Mouse (Mus musculus) adrenal gland, postnatal 10 days (tissue): ENCODE results near the gene 1520401A03Rik. TPM values are rescaled to one million over a fixed set of nuclear protein-coding genes. Genes with fewer than 3 reads are reported as not detected.

ENCODE experiments used
- DNase-seq: peaks from one replicate; pipeline ENCODE4 v3.0.0; 2021; ENCODE audit warnings: mixed read lengths
- total RNA-seq, 2 experiments: library from RNA; stranded (reverse); gene quantifications; 2 replicates each; pipeline ENCODE4 v1.2.3; 2021

1520401A03Rik gene
- total RNA-seq, 2 experiments from 2014 or later: 0.67 to 1.1 TPM

DNA sequence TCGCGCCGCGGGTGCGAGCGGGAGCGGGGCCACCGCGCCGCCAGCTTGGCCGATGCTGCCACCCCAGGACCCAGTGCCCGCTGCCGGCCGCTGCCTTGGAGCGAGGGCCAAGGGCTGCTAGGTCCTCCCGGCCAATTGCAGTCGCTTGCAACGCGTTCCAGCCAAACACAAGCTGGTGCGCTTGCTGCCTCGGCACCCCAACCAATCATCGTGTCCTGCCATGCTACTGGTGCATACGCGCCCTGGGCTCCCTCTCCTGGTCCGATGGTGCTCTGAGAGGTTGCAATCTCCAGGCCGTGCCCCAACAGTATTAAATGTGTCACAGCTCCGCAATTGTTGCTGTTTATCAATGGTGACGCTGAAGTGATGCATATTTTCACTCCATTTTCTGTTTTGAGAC lies 22.5 kb downstream of the 1520401A03Rik start:
- peak; percentile 95 for DNase-seq

DNA sequence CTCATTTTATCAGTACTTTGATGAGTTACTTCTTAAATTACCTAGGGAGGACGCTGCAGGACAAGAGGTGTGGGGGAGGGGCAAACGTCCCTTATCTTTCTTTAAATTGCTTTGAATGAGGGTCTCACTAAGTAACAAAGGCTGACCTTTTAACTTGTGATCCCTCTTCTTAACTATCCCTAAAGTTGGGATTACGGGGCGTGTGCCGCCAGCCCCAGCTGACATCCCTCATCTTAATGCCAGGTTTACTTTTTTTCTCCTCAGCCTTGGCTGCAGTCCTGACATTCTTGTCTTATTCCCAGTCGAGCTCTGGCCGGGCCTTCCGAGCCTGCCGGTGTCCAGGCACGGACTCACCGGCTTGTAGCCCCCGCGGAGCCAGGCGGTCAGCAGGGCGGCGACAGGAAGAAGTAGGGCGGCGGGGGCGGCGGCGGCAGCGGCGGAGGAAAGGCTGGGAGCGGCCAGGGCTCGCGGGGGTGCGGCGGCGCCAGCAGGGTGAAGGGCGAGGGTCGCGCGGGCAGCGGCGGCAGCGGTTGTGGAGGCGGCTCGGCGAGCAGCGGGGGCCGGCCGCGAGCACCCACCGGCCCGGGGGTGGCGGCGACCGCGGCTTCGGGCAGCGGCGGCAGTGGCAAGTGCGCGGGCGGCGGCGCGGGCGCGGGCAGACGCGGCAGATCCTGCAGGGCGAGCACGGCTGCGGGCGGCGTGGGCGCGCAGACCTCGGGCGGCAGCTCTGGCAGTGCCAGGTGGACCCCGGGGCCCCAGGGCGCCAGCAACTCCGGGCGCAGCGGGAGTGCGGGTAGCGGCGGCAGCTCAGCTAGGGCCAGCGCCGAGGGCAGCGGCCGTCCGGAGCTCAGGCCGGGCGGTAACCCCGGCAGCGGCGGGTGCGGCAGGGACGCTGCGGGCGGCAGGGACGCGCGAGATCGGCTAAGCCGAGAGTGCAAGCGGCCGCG lies 23.2 kb downstream of the 1520401A03Rik start:
- peak; percentile 61 for DNase-seq

DNA sequence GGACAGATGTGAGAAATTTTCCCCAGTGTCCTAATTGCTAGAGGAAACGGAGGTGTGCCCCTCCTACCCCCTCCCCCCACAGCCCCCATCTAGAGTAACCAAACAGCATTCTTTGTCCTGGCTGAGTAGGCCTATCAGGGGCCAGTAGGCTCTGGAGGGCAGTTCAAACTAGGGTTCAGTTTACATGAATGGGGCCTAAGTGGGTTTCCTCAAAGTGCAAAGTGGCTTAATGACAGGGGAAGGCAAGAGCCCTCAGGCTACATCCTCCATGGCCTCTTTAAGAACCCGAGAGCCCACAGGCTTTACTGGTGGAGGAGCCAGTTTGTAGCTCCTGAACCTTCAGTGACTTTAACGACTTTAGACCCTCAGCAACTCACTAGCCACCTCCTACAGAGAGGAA lies 26.8 kb downstream of the 1520401A03Rik start:
- DNase-seq: no peak

DNA sequence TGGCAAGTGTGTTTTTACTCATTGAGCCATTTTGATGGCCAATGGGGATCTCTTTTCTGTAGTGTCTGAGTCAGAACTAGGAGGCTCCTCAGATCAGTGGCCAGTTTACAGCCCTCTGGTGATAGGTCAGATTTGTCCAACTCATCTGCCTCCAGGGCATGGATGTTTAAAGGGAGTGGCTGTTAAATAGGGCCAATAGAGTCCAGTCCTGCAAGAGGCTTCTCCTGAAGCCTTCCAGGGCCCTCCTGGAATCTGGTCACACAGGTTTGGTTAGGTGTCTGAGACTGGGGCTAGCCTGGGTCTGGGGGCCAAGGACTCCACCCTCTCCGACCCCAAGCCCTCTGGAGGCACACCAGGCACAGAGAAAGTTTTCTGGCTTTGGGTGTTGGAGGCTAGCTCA lies 28.1 kb downstream of the 1520401A03Rik start:
- no peak for DNase-seq

DNA sequence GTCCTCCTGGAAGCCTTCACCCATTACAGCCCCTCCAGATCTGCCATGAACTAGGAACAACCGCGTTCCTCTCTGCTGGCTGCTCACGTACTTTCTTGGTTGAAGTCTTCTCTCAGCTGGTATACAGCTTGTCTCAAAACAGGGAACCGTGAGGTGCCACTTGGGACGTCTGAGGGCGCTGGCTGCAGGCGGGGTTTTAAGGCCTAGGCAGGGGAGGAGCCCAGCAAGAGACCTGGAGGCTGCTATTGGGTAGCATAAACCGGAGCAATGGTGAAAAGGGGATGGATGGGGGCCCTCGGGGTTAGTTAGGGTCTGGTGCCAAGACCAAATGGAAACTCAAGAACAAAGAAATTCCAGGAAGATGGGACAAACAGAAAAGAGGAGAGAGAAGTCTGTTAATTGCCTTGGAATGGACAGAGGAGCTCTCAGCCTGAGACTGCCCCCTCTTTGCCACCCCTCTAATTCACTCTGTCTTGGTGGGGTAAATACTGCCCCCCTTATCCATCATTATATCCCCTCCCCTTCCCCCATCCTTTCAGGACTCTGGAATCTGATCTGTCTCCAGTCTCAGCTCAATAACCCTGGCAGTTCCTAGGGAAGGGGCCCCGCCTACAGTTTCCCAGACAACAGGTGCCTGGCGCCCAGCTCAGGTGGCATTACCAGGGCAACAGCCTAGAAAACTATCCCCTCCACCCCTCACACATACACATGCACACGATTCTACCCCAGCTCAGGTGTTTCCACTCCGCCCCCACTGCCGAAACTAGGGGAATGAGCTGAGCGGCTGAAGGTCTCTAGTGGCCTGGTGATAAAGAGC lies 38.5 kb downstream of the 1520401A03Rik start, which contains the start of gene Cldn9:
Gene Cldn9 (minus strand): TSS at position 171 of the 817 bp plus-strand sequence.
- no peak for DNase-seq

DNA sequence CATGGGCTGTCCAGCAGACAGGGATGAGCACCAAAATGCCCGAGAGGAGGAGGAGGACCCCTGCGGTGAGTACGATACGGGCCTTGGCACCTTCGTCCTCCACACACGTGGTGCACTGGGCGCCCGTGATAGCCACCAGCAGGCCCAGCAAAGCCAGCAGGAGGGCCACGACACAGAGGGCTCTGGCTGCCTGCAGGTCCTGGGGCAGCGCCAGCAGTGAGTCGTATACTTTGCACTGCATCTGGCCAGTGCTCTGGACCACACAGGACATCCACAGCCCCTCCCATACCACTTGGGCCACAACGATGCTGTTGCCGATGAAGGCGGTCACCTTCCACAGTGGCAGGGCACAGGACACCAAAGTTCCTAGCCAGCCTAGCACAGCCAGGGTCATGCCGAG lies 39.4 kb downstream of the 1520401A03Rik start:
- DNase-seq: no peak

DNA sequence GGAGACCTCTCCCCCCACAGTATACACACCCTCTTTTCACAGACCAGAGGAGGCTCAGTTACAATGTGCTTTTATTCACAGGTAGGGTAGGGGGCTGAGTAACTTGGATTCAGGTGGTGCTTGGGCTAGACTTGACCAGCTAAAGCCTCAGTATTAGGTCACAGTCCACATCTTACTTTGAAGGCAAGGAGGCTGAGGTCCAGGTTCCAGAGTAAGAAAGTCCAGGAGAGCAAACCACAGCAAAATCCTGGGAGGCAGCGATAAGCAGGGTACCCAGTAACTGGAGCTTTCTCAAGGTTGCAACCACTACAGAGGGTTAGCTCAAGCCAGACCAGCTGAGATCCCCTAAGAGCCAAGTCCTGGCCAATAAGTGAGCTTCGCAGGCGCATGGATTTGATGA lies 40.1 kb downstream of the 1520401A03Rik start:
- DNase-seq: no peak

DNA sequence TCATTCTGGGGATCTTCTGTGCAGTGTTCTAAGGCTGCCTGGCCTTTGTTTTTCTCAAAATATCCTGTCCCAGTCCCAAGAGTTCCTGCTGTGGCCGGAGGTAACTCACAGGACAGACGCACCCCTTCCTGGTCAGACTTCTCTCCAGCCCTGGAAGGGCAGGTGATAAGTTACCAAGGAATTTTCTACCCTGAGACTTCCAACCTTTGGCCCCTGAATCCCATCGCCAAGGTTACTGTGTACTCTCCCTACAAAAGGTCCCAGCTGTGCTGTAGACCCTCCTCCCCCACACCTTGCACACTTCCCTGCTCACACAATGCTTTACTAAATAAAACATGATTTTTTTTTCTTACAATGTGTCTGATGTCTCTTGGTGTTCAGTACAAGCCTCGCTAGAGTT lies 40.5 kb downstream of the 1520401A03Rik start:
- no peak for DNase-seq

DNA sequence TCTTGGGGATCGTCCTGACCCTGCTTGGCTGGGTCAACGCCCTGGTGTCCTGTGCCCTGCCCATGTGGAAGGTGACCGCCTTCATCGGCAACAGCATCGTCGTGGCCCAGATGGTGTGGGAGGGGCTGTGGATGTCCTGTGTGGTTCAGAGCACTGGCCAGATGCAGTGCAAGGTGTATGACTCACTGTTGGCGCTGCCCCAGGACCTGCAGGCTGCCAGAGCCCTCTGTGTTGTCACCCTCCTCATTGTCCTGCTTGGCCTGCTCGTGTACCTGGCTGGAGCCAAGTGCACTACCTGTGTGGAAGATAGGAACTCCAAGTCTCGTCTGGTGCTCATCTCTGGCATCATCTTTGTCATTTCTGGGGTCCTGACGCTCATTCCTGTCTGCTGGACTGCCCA lies 41.5 kb downstream of the 1520401A03Rik start:
- DNase-seq: peak; percentile 55

DNA sequence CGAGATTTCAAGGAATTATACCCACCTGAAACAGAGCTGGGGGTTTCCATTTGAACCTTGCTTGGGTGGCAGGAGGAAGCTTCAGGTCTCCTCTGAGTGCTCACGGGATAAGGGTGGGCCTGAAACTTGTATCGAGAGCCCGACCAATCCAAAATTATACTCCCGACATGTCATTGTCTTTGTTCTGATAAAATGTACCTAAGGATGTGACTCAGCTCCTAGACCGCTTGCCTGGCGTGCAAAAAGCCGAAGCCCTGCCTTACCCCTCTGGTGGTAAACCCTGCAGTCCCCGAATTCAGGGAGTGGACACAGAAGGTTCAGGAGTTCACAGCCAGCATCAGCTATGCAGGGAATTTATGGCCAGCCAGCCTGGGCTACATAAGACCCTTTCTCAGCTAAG lies 42.2 kb downstream of the 1520401A03Rik start:
- no peak for DNase-seq

DNA sequence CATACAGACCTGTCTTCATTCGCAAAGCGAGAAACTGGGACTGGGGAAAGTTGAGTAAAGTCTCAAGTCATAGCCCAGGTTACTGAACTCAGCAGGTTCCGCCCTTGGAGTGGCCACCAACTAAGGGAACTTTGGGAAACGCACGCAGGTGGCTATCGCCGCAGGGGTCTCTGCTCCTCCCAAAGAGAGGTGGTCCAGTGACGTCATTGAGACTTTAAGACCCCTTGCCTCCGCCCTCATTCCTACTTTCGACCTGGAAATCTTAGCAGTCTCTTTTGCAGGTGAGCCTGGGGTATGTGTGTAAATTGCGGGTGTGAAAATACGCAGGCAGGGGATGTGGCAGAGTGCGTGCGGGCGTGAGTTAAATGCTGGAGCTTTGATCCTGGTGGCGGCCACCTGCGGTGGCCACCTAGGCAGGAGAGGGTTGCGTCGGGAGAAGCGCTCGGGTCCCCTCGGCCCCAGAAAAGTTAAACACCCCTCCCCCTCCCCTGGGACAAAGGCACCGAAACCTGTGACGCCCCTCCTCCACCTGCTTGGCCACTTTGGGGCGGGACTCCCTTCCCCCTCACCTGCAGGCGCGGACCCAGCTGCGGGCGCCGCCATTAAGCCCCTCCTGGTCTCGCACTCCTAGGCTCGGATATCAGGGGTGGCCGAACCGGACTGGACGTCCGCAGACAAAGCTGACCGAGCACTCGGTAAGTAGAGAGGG lies 43.3 kb downstream of the 1520401A03Rik start, which contains the start of gene Cldn6:
Gene Cldn6 (plus strand): TSS at position 123 of the 709 bp plus-strand sequence.
- no peak for DNase-seq

DNA sequence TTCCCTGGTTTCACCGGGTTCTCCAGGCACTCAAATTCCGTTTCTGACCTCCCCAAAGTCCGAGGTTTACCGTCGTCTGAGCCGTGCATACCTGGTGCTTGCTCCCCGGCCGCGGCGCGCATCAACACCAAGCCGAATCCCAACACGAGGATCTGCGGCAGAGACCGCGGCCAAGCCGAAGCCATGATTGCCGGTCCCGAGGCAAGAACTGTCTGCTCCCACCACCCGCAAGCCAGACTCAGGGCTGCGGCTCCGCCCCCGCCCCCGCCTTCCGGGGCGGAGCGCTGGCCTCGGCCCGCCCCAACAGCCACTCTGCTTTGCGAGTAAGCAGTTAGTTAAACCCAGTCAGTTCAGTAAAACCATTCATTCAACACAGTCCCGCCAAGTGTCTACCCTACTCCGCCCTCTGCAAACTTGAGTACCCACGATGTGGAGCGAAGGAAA lies 45.3 kb downstream of the 1520401A03Rik start, which contains the start of gene Tnfrsf12a:
Gene Tnfrsf12a (minus strand): TSS at position 233 of the 444 bp plus-strand sequence.
- DNase-seq: peak; percentile 92

DNA sequence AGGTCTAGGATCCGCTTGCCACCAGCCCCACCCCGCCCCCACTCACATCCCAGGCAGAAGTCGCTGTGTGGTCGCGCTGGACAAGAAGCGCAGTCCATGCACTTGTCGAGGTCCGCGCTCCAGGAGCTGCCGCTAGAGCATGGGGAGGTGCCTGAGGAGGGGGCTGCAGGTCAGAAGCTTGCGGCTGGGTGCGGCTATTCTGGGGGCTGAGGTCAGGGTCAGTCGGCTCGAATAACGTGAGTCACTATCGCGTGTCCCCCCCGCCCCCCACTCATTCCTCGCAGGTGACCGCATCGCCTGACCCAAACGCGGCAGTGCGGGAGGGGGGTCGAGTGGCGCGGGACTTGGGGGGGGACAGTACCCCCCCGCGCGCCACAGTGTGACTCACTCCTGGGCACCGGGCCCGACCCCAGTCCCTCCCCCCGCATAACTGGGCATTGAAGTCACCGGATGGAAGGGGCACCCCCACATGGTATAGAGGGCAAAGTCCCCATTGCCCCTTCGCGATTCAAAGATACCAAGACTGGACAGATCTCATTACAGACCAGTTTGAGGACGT lies 46.0 kb downstream of the 1520401A03Rik start:
- peak; percentile 85 for DNase-seq

DNA sequence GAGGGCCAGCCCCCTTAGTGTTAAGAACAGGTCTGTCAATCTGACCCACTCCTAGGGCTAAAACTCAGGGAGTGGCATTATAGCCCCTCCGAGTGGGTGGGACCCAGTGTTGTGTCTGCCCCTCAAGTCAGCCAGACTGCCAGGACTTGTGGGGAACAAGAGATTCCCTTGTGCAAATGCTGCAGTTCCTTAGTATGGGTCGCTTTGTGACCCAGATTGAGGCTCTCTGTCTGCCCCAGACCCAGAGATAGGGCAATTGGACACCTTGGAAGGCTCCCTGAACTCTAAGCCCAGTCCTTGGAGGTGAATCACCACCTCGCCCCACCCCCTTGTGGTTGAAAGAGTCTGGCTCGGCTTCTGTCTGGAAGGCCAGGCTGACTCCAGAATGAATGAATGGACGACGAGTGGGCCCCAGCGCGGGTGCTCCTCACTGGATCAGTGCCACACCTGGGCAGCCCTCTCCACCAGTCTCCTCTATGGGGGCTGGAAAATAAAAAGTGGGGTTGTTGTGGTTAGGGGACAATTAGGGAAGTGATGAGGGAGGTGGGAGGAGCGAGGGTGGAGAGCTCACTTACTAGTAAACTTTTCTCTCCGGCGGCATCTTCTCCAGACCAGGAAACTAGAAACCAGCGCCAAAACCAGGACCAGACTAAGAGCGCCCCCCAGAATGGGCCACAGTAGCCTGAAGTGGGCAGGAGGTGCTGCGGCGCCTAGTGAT lies 46.9 kb downstream of the 1520401A03Rik start:
- DNase-seq: peak; percentile 83

DNA sequence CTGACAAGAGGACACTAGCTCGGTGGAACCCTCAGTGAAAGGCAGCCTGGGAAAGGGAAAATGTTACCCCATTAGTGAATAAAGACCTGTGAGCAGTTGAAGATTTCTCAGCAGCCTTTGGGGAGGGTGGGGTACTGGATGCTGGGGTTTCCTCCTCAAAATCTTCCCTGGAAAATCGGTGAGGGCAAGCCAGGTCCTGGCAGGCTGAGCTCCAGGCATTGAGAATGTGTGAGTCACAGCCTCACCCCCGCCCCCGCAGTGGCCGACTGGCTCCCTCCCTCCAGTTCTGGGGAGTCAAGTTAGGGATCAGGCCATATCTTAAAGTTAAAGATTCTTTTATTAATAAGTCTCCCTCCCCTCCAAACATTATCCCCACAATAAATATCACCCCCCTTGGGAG lies 47.5 kb downstream of the 1520401A03Rik start:
- peak; percentile 82 for DNase-seq

DNA sequence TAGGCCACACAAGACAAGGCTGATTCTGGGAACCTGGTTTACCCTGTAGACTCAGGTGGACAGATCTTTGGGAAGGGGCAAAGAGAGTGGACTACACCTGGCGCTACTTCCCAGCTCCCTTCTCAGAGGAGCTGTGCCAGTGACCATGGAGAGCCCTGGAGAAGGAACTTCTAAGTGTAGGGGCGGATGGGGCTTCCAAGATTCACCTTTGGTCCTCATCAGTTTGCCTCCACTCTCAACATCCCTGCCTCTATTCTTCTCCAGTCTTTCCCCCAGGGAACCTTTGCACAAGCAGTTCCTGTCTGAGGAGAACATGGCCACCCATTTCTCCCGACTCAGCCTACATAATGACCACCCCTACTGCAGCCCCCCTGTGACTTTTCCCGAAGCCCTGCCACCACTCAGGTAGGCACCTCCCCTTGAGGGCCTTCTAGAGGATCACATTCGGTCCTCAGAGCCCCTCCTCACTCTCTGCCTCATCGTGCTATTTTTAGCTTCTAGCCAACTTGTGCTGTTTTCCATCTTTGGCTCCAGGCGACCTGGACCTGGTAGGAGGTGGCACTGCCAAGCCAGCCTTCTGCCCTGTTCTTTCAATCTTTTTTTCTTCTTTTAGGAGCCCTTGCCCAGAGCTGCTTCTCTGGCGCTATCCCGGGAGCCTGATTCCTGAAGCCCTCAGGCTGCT lies 48.2 kb downstream of the 1520401A03Rik start:
- DNase-seq: peak; percentile 41

DNA sequence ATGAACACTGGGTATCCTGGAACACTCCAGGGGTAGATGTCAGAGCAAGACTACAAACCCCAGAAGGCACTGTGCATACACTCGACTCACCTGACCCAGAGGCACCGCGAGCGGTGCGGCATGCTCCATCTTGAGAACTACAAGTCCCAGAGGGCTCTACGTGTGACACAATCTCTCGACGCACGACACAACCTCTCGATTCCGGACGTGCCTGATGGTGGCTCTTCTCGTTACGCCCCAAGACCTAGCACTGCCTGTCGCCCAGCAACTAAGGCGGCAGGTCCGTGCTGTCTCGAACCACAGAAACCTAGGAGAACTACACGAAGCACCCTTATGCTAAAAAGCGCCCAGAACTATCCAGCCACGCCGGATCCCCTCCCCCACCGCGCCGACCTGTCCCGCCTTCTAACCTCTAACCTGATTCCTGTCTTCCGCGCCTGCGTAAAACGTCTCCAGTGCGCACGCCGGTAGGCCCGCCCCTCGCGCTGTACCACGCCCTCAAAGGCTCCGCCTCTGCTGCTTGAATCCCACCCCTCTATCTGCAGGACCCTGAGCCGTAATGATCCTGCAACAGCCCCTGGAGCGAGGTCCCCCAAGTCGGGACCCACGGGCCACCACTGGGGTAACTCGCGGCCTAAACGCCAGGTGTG lies 49.0 kb downstream of the 1520401A03Rik start, which contains the start of the genes Hcfc1r1 and Thoc6:
Gene Hcfc1r1 (plus strand): TSS at position 173 of the 650 bp plus-strand sequence.
Gene Thoc6 (minus strand): TSS at position 459 of the 650 bp plus-strand sequence.
- DNase-seq: peak; percentile 93

DNA sequence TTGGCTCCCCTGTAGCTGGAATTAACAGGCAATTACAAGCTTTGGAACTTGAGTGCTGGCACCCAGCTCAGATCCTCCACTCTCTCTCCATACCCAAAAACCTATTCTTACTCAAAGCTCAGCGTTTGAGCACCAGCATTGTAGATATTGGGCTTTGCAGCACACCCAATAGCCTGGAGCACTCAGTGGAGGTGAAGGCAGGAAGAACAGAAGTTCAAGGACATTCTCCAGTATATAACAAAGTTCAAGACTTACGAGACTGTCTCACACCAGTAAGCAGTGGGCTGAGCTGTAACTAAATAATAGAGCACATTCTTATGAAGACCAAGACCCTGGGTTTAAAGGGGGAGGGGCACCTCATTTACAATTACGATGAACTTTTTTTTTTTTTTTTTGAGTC lies 49.8 kb downstream of the 1520401A03Rik start:
- no peak for DNase-seq

DNA sequence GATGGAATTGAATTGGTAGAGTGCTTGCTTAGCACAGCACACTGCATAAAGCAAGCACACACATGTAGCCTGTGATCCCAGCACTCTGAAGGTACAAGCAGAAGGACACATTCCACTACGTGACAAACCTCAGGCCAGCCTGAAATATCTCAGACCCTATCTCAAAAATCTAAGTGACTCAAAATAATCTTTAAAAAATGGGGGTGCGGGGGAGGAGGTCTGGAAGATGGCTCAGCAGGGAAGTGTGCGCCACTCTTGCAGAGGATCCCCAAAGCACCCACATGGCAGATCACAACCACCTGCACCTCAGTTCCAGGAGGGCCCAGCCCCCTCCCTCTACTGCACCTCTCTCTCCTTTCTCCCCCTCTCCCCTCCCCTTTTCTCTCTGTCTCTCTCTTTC lies 51.1 kb downstream of the 1520401A03Rik start:
- DNase-seq: no peak
